Mouse (Mus musculus) spleen, adult 2 months (tissue): Measurements from ENCODE around the gene Dynlt1c. TPM values are rescaled to one million over a fixed set of nuclear protein-coding genes. Genes with fewer than 3 reads are reported as not detected.
A peak's percentile ranks its signal among the peaks of the same experiment; 100 is the strongest.
"Not testable (repeated sequence)": the region's sequence is repeated elsewhere in the genome, so short reads cannot be mapped to it uniquely, and the experiment has no call there.

Source experiments
- DNase-seq, 2 experiments: peaks; one replicate each; pipeline versions ENCODE4 v3.0.0 to v3.0.0-alpha.2; 2012 to 2021; ENCODE audit warnings: low spot score in 2 of 2, low read depth in 1 of 2
- H3K27ac ChIP-seq: fragments of 200-500 bp; 2 replicates; pipeline ENCODE4 v1.5.1; 2012; ENCODE audit warnings: low read length, inconsistent platforms; ENCODE audit not compliant: insufficient read depth
- H3K27me3 ChIP-seq: fragments of 200-500 bp; 2 replicates; pipeline ENCODE4 v1.6.1; 2012; ENCODE audit warnings: mild to moderate bottlenecking, moderate library complexity, low read length, inconsistent platforms; ENCODE audit not compliant: control insufficient read depth, insufficient read depth
- H3K36me3 ChIP-seq: fragments of 200-500 bp; 2 replicates; pipeline ENCODE4 v1.6.1; 2012; ENCODE audit warnings: mild to moderate bottlenecking, low read length, inconsistent platforms; ENCODE audit not compliant: control insufficient read depth, insufficient read depth
- H3K4me1 ChIP-seq: fragments of 200-500 bp; 2 replicates; pipeline ENCODE4 v1.6.1; 2011; ENCODE audit warnings: inconsistent platforms; ENCODE audit not compliant: control insufficient read depth, insufficient read depth, insufficient read length
- H3K4me3 ChIP-seq: fragments of 200-500 bp; 2 replicates; pipeline ENCODE4 v1.5.1; 2011; ENCODE audit warnings: mild to moderate bottlenecking, inconsistent platforms; ENCODE audit not compliant: insufficient read depth, insufficient read length; ENCODE audit errors: extremely low read depth
- WGBS: fragments of 180-500 bp; shearing (Covaris S2); methylation state at CpG from one replicate; pipeline ENCODE4 v1.1.7; 2018; 5-methylcytosine and 5-hydroxymethylcytosine counted together
- polyA plus RNA-seq: library from polyadenylated mRNA; depleted of rRNA; stranded (reverse); fragments of >200 nt; gene quantifications from 2 replicates; pipeline ENCODE4 v1.2.3, GENCODE M21; 2012

Gene Dynlt1c
- polyA plus RNA-seq, 1 experiment: 14.2 TPM

- not testable (repeated sequence) for H3K27me3 ChIP-seq, H3K36me3 ChIP-seq, H3K4me3 ChIP-seq, H3K27ac ChIP-seq, H3K4me1 ChIP-seq, DNase-seq
- 91% methylated on average over 3 of the region's 3 CpGs for WGBS
These were observed 7.6 kb upstream of the Dynlt1c start for GRCm38 (mm10) chr17:6593896-6594295.

GRCm38 (mm10) chr17:6595776-6596497, 5.5 kb upstream of the Dynlt1c start:
- H3K27me3 ChIP-seq, DNase-seq, H3K4me3 ChIP-seq, H3K4me1 ChIP-seq, H3K27ac ChIP-seq, H3K36me3 ChIP-seq: not testable (repeated sequence)
- WGBS: 42% methylated on average over 10 of the region's 15 CpGs

- H3K4me3 ChIP-seq, H3K4me1 ChIP-seq, H3K27me3 ChIP-seq, H3K27ac ChIP-seq, H3K36me3 ChIP-seq: not testable (repeated sequence)
- 47% methylated on average over 7 of the region's 7 CpGs for WGBS
- DNase-seq: peak in 1 of 2 experiments; percentile 14
These were observed 3.1 kb upstream of the Dynlt1c start for GRCm38 (mm10) chr17:6598356-6598755.

- H3K27ac ChIP-seq, DNase-seq, H3K4me3 ChIP-seq, H3K4me1 ChIP-seq, H3K27me3 ChIP-seq, H3K36me3 ChIP-seq: not testable (repeated sequence)
- 92% methylated on average over 6 of the region's 8 CpGs for WGBS
These were observed 1.1 kb upstream of the Dynlt1c start for GRCm38 (mm10) chr17:6600216-6600911.

- not testable (repeated sequence) for DNase-seq, H3K27me3 ChIP-seq, H3K27ac ChIP-seq, H3K4me1 ChIP-seq, H3K4me3 ChIP-seq, H3K36me3 ChIP-seq
- WGBS: 2% methylated on average over 3 of the region's 4 CpGs
These were observed 734 bp downstream of the Dynlt1c start for GRCm38 (mm10) chr17:6602205-6602604.

- not testable (repeated sequence) for H3K4me3 ChIP-seq, H3K4me1 ChIP-seq, H3K27ac ChIP-seq, H3K36me3 ChIP-seq, DNase-seq, H3K27me3 ChIP-seq
- 74% methylated on average over 1 of the region's 1 CpGs for WGBS
These were observed 3.9 kb downstream of the Dynlt1c start for GRCm38 (mm10) chr17:6605347-6605746.

- 90% methylated on average over 11 of the region's 14 CpGs for WGBS
- not testable (repeated sequence) for H3K4me3 ChIP-seq, DNase-seq, H3K36me3 ChIP-seq, H3K4me1 ChIP-seq, H3K27ac ChIP-seq, H3K27me3 ChIP-seq
These were observed 12.1 kb downstream of the Dynlt1c start for GRCm38 (mm10) chr17:6613524-6613923.

- not testable (repeated sequence) for H3K36me3 ChIP-seq
These were observed 12.8 kb downstream of the Dynlt1c start for GRCm38 (mm10) chr17:6614316-6614715.

GRCm38 (mm10) chr17:6616731-6617130, 15.3 kb downstream of the Dynlt1c start:
- not testable (repeated sequence) for H3K4me3 ChIP-seq, H3K27ac ChIP-seq, H3K36me3 ChIP-seq, H3K27me3 ChIP-seq, DNase-seq, H3K4me1 ChIP-seq
- 95% methylated on average over 9 of the region's 9 CpGs for WGBS

More at GRCm38 (mm10) chr17:6614316-6614715, 12.8 kb downstream of the Dynlt1c start:
- not testable (repeated sequence) for H3K4me3 ChIP-seq, H3K27ac ChIP-seq, DNase-seq, H3K27me3 ChIP-seq, H3K4me1 ChIP-seq
- WGBS: 69% methylated on average over 6 of the region's 9 CpGs

- H3K4me3 ChIP-seq, DNase-seq, H3K27me3 ChIP-seq, H3K36me3 ChIP-seq, H3K27ac ChIP-seq, H3K4me1 ChIP-seq: not testable (repeated sequence)
- WGBS: 80% methylated on average over 8 of the region's 13 CpGs
These were observed 16.4 kb downstream of the Dynlt1c start for GRCm38 (mm10) chr17:6617689-6618400.
